26 mouse cellular contexts compared by ENCODE assay signal in genomic region chrX:105674860-105675259, GRCm38 (mm10).
"Had no signal": no experiment of that assay in that cellular context is flagged by ENCODE, and none has a peak within 500 bp of the region (broad histone marks: within the 10 kb centered on the region; RNA-seq: fewer than 3 reads in every experiment).

No protein-coding gene starts in this region.

- H3K9ac ChIP-seq: heart, embryonic 13.5 days; heart, embryonic 15.5 days; hindbrain, embryonic 13.5 days; hindbrain, embryonic 15.5 days; kidney, embryonic 15.5 days; limb, embryonic 15.5 days; liver, embryonic 12.5 days; liver, embryonic 14.5 days had no signal

- H3K27ac ChIP-seq: heart, adult 2 months; heart, embryonic 13.5 days; heart, embryonic 15.5 days; hindbrain, embryonic 13.5 days; hindbrain, embryonic 15.5 days; hindbrain, postnatal 0 days; kidney, embryonic 15.5 days; kidney, postnatal 0 days; limb, embryonic 15.5 days; liver, embryonic 12.5 days; liver, embryonic 14.5 days had no signal

- H3K9me3 ChIP-seq: heart, embryonic 13.5 days; heart, embryonic 15.5 days; hindbrain, embryonic 13.5 days; hindbrain, embryonic 15.5 days; kidney, embryonic 15.5 days; limb, embryonic 15.5 days; liver, embryonic 12.5 days had no signal

- H3K4me3 ChIP-seq: heart, adult 2 months; heart, embryonic 13.5 days; heart, embryonic 15.5 days; hindbrain, embryonic 13.5 days; hindbrain, embryonic 15.5 days; kidney, embryonic 15.5 days; limb, embryonic 15.5 days; liver, embryonic 12.5 days had no signal

- H3K4me2 ChIP-seq: heart, embryonic 11.5 days; heart, embryonic 13.5 days; heart, embryonic 15.5 days; hindbrain, embryonic 13.5 days; hindbrain, embryonic 15.5 days; kidney, embryonic 15.5 days; limb, embryonic 15.5 days; liver, embryonic 12.5 days had no signal

- DNase-seq: gastrocnemius, postnatal 14 days; gastrocnemius, postnatal 36 days; heart, adult 11 months; heart, adult 2 months; heart, postnatal 14 days; heart, postnatal 36 days; kidney, adult 11 months; kidney, adult 2 months; kidney, adult 9 months; kidney, postnatal 14 days; kidney, postnatal 36 days; layer of hippocampus, adult 9-11 months; layer of hippocampus, postnatal 36 days; left cerebral cortex, postnatal 4 days had no signal

- ATAC-seq: hindbrain, postnatal 0 days; intestine, embryonic 16.5 days; liver, embryonic 12.5 days had no signal

- H3K27me3 ChIP-seq: heart, embryonic 13.5 days; heart, embryonic 15.5 days; hindbrain, embryonic 13.5 days; hindbrain, embryonic 15.5 days; liver, embryonic 12.5 days had no signal

- H3K4me1 ChIP-seq: heart, embryonic 15.5 days; hindbrain, embryonic 13.5 days; hindbrain, embryonic 15.5 days; kidney, embryonic 15.5 days; limb, embryonic 15.5 days; liver, embryonic 12.5 days had no signal

- H3K36me3 ChIP-seq: heart, embryonic 13.5 days; heart, embryonic 15.5 days; hindbrain, embryonic 13.5 days; hindbrain, embryonic 15.5 days; kidney, embryonic 15.5 days; limb, embryonic 15.5 days; liver, embryonic 12.5 days had no signal
